Mouse (Mus musculus) midbrain, embryonic 16.5 days (tissue): Measurements from ENCODE around the gene Mmrn2. TPM values are rescaled to one million over a fixed set of nuclear protein-coding genes. Genes with fewer than 3 reads are reported as not detected.
"Not testable (repeated sequence)": the region's sequence is repeated elsewhere in the genome, so short reads cannot be mapped to it uniquely, and the experiment has no call there.

Experiments used
- ATAC-seq: fragments of 200-750 bp; cut with Nextera tagmentation; 2 replicates; pipeline ENCODE4 v1.8.0; 2017; ENCODE audit warnings: moderate TSS enrichment
- H3K27ac ChIP-seq: fragments of 300-500 bp; sonication (generic); 2 replicates; pipeline ENCODE4 v1.5.1; 2014; ENCODE audit warnings: mild to moderate bottlenecking, low read length, mixed read lengths
- H3K27me3 ChIP-seq: fragments of 300-500 bp; sonication (generic); 2 replicates; pipeline ENCODE4 v1.6.1; 2014; ENCODE audit warnings: low read depth, low read length, mixed read lengths; ENCODE audit not compliant: control insufficient read depth, insufficient read depth
- H3K36me3 ChIP-seq: fragments of 300-500 bp; sonication (generic); 2 replicates; pipeline ENCODE4 v1.6.1; 2014; ENCODE audit warnings: mild to moderate bottlenecking, low read length, moderate library complexity, mixed read lengths; ENCODE audit not compliant: control insufficient read depth, insufficient read depth
- H3K4me1 ChIP-seq: fragments of 300-500 bp; sonication (generic); 2 replicates; pipeline ENCODE4 v1.6.1; 2014; ENCODE audit warnings: mild to moderate bottlenecking, low read length, mixed read lengths; ENCODE audit not compliant: control insufficient read depth, insufficient read depth
- H3K4me2 ChIP-seq: fragments of 300-500 bp; sonication (generic); 2 replicates; pipeline ENCODE4 v1.6.1; 2014; ENCODE audit warnings: mild to moderate bottlenecking, low read length, mixed read lengths
- H3K4me3 ChIP-seq: fragments of 300-500 bp; sonication (generic); 2 replicates; pipeline ENCODE4 v1.5.1; 2014; ENCODE audit warnings: low read depth, mild to moderate bottlenecking, low read length, moderate library complexity, mixed read lengths
- H3K9ac ChIP-seq: fragments of 300-500 bp; sonication (generic); 2 replicates; pipeline ENCODE4 v1.6.1; 2014; ENCODE audit warnings: low read depth, low read length, mixed read lengths
- H3K9me3 ChIP-seq: fragments of 300-500 bp; sonication (generic); replicated peaks from 2 replicates; pipeline ENCODE4 v1.6.1; 2014; ENCODE audit warnings: mild to moderate bottlenecking, low read length, mixed read lengths; ENCODE audit not compliant: control insufficient read depth, poor library complexity, severe bottlenecking
- WGBS: fragments of 180-500 bp; shearing (Covaris S2); extraction: QIAGEN DNeasy Blood & Tissue Kit; methylation state at CpG from one replicate; pipeline ENCODE4 v1.1.7; 2014; 5-methylcytosine and 5-hydroxymethylcytosine counted together
- polyA plus RNA-seq: library from polyadenylated mRNA; unstranded; fragments of >200 nt; fragmentation: Nextera tagmentation; extraction: Ambion mirVana; gene quantifications from 2 replicates; pipeline ENCODE4 v1.2.1, GENCODE M21; 2015

Gene Mmrn2
- polyA plus RNA-seq, 1 experiment from 2014 or later = 3.6 TPM

GRCm38 (mm10) chr14:34403424-34403823 lies 28.2 kb downstream of the Mmrn2 start:
- WGBS = 98% methylated on average over 7 of the region's 7 CpGs
- H3K4me3 ChIP-seq = no peak overlapping the region
- no peak overlapping the region for H3K4me2 ChIP-seq
- no peaks in the 10 kb centered on the region for H3K27me3 ChIP-seq
- no peaks in the 10 kb centered on the region for H3K9me3 ChIP-seq
- no peak for ATAC-seq
- no peaks in the 10 kb centered on the region for H3K4me1 ChIP-seq
- H3K27ac ChIP-seq = no peak overlapping the region
- peaks cover 9% of the 10 kb centered on the region for H3K36me3 ChIP-seq
- H3K9ac ChIP-seq = no peak overlapping the region

GRCm38 (mm10) chr14:34410716-34411115 lies 35.5 kb downstream of the Mmrn2 start:
- Histone ChIP-seq H3K9ac (no peak overlapping the region), H3K4me1 (no peaks in the 10 kb centered on the region), H3K36me3 (peaks cover 16% of the 10 kb centered on the region; the same call in 1 of the 2 replicates), H3K4me3 (no peak overlapping the region), H3K27me3 (no peaks in the 10 kb centered on the region), H3K27ac (no peak overlapping the region), H3K4me2 (no peak overlapping the region), H3K9me3 (no peaks in the 10 kb centered on the region)
- 95% methylated on average over 6 of the region's 6 CpGs for WGBS
- no peak for ATAC-seq

- H3K9me3 ChIP-seq = no peaks in the 10 kb centered on the region
- H3K4me2 ChIP-seq = no peak overlapping the region
- no peak overlapping the region for H3K27ac ChIP-seq
- H3K27me3 ChIP-seq = no peaks in the 10 kb centered on the region
- no peak overlapping the region for H3K9ac ChIP-seq
- ATAC-seq = no peak
- no peak overlapping the region for H3K4me3 ChIP-seq
- WGBS = 94% methylated on average over 7 of the region's 7 CpGs
- no peaks in the 10 kb centered on the region for H3K4me1 ChIP-seq
- peaks cover 17% of the 10 kb centered on the region; the same call in 1 of the 2 replicates for H3K36me3 ChIP-seq
Measured at GRCm38 (mm10) chr14:34412164-34412896, 37.1 kb downstream of the Mmrn2 start.

DNA sequence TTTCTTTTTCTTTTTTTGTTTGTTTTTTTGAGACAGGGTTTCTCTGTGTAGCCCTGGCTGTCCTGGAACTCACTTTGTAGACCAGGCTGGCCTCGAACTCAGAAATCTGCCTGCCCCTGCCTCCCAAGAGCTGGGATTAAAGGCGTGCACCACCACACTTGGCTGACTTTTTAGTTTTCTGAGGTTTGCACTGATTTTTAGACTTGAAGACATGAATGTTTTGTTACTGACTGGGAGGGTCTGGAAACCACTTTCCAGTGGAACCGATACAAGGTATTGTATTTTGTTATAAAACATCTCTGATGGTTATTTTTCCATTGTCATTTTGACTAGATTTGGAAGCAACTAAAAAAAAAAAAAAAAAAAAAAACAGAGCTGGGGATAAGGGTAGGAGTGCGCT lies 41.7 kb downstream of the Mmrn2 start:
- not testable (repeated sequence) for H3K4me2 ChIP-seq, H3K9ac ChIP-seq, ATAC-seq, H3K27me3 ChIP-seq, H3K4me3 ChIP-seq, H3K9me3 ChIP-seq, H3K27ac ChIP-seq, H3K4me1 ChIP-seq
- peaks cover 28% of the 10 kb centered on the region for H3K36me3 ChIP-seq
- 94% methylated on average over 4 of the region's 4 CpGs for WGBS

DNA sequence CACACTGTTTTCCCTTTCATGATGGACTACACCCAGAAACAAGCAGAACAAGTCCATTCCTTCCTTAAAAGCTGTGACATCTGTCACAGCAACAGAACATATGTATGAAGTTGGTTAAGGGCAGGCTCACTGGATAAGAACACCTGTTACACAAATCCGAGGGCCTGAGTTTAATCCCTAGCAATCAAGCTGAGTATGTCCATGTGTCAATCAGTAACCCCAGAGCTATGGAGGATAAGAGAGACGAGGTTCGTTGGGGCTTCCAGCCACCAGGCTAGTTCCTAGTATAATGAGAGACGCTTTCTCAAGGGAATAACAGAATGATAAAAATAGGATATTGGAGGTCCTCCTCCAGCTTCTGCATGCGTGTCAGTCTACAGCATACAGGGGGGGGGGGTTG lies 42.2 kb downstream of the Mmrn2 start:
- no peak for ATAC-seq
- Histone ChIP-seq H3K4me1 (no peaks in the 10 kb centered on the region), H3K9ac (no peak overlapping the region), H3K27me3 (no peaks in the 10 kb centered on the region), H3K4me2 (no peak overlapping the region), H3K4me3 (no peak overlapping the region), H3K27ac (no peak overlapping the region), H3K36me3 (peaks cover 29% of the 10 kb centered on the region), H3K9me3 (no peaks in the 10 kb centered on the region)
- 65% methylated on average over 5 of the region's 5 CpGs for WGBS

GRCm38 (mm10) chr14:34421078-34421477 lies 45.8 kb downstream of the Mmrn2 start:
- Histone ChIP-seq H3K9me3 (no peaks in the 10 kb centered on the region), H3K27ac (no peak overlapping the region), H3K4me3 (no peak overlapping the region), H3K36me3 (peaks cover 25% of the 10 kb centered on the region), H3K27me3 (no peaks in the 10 kb centered on the region), H3K4me2 (no peak overlapping the region), H3K9ac (no peak overlapping the region), H3K4me1 (no peaks in the 10 kb centered on the region)
- ATAC-seq = no peak
- 92% methylated on average over 1 of the region's 1 CpGs for WGBS

- H3K9ac ChIP-seq = no peak overlapping the region
- ATAC-seq = no peak
- no peak overlapping the region for H3K4me3 ChIP-seq
- WGBS = over 99% methylated on average over 3 of the region's 3 CpGs
- H3K4me2 ChIP-seq = no peak overlapping the region
- H3K27me3 ChIP-seq = no peaks in the 10 kb centered on the region
- no peak overlapping the region for H3K27ac ChIP-seq
- peaks cover 7% of the 10 kb centered on the region; the same call in 1 of the 2 replicates for H3K36me3 ChIP-seq
- no peaks in the 10 kb centered on the region for H3K9me3 ChIP-seq
- H3K4me1 ChIP-seq = no peaks in the 10 kb centered on the region
Measured at GRCm38 (mm10) chr14:34428274-34428673, 53.0 kb downstream of the Mmrn2 start.

DNA sequence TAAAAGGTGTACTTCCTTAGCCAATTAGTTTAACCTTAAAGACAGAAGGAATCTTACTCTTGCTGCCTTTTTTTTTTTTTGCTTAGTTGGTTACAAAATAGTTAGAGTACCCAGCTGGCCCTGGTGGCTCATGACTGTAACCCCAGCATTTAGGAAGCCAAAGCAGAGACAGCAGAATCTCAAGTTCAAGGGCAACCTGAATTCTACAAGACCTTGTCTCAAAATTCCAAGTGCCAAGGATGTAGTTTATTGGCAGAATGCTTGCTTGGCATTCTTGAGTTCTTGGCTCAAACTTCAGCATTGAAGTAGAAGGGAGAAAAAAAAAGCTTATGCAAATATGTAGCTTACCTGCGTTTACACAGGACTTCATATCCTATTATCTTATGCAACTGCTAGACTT lies 53.8 kb downstream of the Mmrn2 start:
- Histone ChIP-seq H3K27me3 (no peaks in the 10 kb centered on the region), H3K4me3 (no peak overlapping the region), H3K9me3 (no peaks in the 10 kb centered on the region), H3K36me3 (peaks cover 6% of the 10 kb centered on the region; the same call in 1 of the 2 replicates), H3K4me1 (no peaks in the 10 kb centered on the region), H3K4me2 (no peak overlapping the region), H3K27ac (no peak overlapping the region), H3K9ac (no peak overlapping the region)
- 97% methylated on average over 1 of the region's 1 CpGs for WGBS
- ATAC-seq = no peak

DNA sequence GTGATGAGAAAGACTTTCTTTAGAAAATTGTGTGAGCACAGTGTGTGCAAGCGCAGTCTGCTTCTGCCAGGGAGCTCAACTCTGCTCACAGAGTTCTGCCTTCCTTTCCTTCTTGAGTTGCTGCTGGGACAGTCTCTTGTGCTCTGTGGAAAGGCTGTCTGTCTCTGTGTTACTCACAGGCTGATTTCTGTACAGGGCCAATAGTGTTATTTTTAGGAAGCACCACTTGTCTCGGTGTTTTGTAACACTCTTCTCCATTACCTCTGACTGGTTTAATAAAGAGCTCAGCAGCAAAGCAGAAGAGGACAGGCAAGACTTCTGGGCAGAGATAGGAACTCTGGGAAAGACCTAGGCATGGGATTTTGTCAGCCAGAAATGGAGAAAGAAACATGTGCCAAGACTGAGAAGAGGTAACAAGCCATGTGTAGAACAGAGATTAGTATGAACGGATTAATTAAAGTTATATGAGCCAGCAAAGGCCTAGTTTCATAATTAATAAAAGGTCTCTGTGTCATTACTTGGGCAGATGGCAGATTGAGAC lies 65.3 kb downstream of the Mmrn2 start:
- Histone ChIP-seq H3K4me3 (no peak overlapping the region), H3K27ac (no peak overlapping the region), H3K9me3 (no peaks in the 10 kb centered on the region), H3K4me2 (no peak overlapping the region), H3K9ac (no peak overlapping the region), H3K4me1 (no peaks in the 10 kb centered on the region), H3K36me3 (peaks cover 10% of the 10 kb centered on the region), H3K27me3 (no peaks in the 10 kb centered on the region)
- WGBS = 92% methylated on average over 3 of the region's 3 CpGs
- ATAC-seq = no peak
